Mouse (Mus musculus): Measurements from ENCODE around the gene Slc10a3. TPM values are rescaled to one million over a fixed set of nuclear protein-coding genes. Genes with fewer than 3 reads are reported as not detected.
"Not testable (repeated sequence)": the region's sequence is repeated elsewhere in the genome, so short reads cannot be mapped to it uniquely, and the experiment has no call there.

Gene Slc10a3
- polyA plus RNA-seq, 1 experiment from 2014 or later, result 8.5 TPM

DNA sequence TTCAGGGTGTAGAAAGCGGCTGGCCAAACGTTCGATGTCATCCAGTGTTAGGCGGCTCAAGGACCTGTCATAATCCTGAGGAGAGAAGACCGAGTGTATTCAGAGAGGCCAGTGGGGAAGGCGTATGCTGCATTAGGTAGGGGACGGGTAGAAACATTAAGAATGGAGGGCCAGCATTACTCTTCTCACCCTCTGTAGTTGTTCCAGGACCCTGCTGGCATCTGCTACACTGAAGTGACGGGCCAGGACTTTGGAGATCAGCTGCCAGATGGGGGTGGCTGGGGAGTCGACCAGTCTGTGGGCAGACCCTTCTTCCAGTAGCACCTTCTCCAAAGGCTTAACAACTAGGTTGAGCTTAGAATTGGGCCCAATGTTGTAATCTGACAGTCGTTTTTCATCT is 5.6 kb downstream of the Slc10a3 start:
- DNase-seq (ENCODE audit: low spot score, missing footprints), result peak; percentile 83
- peak overlapping the region; percentile 76 for H3K9ac ChIP-seq (ENCODE audit: low read length)
- peak overlapping the region; percentile 59 for H3K4me3 ChIP-seq (ENCODE audit: low read depth, low read length)
- WGBS, result 74% methylated on average over 10 of the region's 10 CpGs
- H3K9me3 ChIP-seq (ENCODE audit: control insufficient read depth, low read length), result no peaks in the 10 kb centered on the region
- H3K27ac ChIP-seq (ENCODE audit: low read depth, low read length), result no peak overlapping the region
- H3K36me3 ChIP-seq (ENCODE audit: control insufficient read depth, insufficient read depth, low read length), result no peaks in the 10 kb centered on the region
- peak overlapping the region; percentile 61 for H3K4me2 ChIP-seq
- H3K27me3 ChIP-seq (ENCODE audit: control insufficient read depth, insufficient read depth, low read length), result no peaks in the 10 kb centered on the region
- H3K4me1 ChIP-seq (ENCODE audit: control insufficient read depth, insufficient read depth, low read length), result peaks cover 6% of the 10 kb centered on the region
- ATAC-seq (ENCODE audit: low FRiP score), result no peak

DNA sequence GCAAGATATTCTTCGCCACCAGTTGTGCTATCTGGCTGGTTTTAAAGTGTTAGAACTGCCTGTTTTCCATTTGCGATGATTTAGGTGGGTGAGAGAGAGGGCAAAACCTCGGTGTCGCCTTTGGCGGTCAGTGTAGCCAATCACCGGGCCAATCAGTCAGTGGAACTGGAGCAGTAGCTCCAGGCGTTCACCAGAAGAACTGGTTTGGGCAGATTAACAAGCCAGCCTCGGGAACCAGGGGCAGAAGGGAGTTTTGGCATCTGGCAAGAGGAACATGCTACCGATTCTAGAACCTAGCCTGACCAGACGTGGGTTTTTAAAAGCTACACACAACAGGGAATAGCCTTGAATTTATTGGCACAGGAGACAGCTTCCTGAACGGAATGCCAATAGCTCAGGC is 14.0 kb downstream of the Slc10a3 start:
- WGBS, result 56% methylated on average over 11 of the region's 11 CpGs
- no peaks in the 10 kb centered on the region for H3K9me3 ChIP-seq (ENCODE audit: control insufficient read depth, low read length)
- DNase-seq (ENCODE audit: low spot score, missing footprints) (no peak), ATAC-seq (ENCODE audit: low FRiP score) (no peak)
- H3K9ac ChIP-seq (ENCODE audit: low read length), result no peak overlapping the region
- no peak overlapping the region for H3K4me3 ChIP-seq (ENCODE audit: low read depth, low read length)
- H3K4me2 ChIP-seq, result no peak overlapping the region
- H3K4me1 ChIP-seq (ENCODE audit: control insufficient read depth, insufficient read depth, low read length), result no peaks in the 10 kb centered on the region
- no peaks in the 10 kb centered on the region for H3K36me3 ChIP-seq (ENCODE audit: control insufficient read depth, insufficient read depth, low read length)
- H3K27ac ChIP-seq (ENCODE audit: low read depth, low read length), result no peak overlapping the region
- H3K27me3 ChIP-seq (ENCODE audit: control insufficient read depth, insufficient read depth, low read length), result no peaks in the 10 kb centered on the region

DNA sequence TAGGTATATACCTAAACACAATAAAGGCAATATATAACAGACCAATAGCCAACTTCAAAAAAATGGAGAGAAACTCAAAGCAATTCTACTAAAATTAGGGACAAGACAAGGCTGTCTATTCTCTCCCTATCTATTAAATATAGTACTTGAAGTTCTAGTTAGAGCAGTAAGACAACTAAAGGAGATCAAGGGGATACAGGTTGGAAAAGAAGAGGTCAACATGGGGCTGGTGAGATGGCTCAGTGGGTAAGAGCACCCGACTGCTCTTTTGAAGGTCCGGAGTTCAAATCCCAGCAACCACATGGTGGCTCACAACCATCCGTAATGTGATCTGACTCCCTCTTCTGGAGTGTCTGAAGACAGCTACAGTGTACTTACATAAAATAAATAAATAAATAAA is 16.1 kb downstream of the Slc10a3 start:
- H3K4me2 ChIP-seq; H3K27me3 ChIP-seq (ENCODE audit: control insufficient read depth, insufficient read depth, low read length); H3K4me3 ChIP-seq (ENCODE audit: low read depth, low read length); H3K4me1 ChIP-seq (ENCODE audit: control insufficient read depth, insufficient read depth, low read length); H3K9me3 ChIP-seq (ENCODE audit: control insufficient read depth, low read length); ATAC-seq (ENCODE audit: low FRiP score); H3K9ac ChIP-seq (ENCODE audit: low read length); DNase-seq (ENCODE audit: low spot score, missing footprints); H3K27ac ChIP-seq (ENCODE audit: low read depth, low read length); H3K36me3 ChIP-seq (ENCODE audit: control insufficient read depth, insufficient read depth, low read length): not testable (repeated sequence)
- 95% methylated on average over 2 of the region's 3 CpGs for WGBS

DNA sequence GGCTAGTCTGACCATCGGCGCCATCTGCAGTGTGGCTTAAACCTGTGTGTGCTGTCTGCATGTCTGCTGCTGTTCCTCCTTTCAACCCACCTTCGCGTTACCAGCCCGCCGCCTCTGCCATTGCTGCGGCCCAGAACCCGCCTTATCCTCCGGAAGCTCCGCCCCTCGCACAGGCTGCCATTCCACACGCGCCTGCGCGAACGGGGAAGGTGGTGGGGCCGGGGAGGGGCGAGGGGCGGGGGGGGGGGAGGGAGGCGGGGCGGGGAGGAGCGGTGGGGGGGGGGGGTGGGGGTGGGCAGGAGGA is 19.7 kb downstream of the Slc10a3 start, which contains the start of gene Lage3:
Gene Lage3, minus strand, starts transcription at position 152 of the 304 bp plus-strand sequence.
- ATAC-seq (ENCODE audit: low FRiP score) (peak; percentile 89), DNase-seq (ENCODE audit: low spot score, missing footprints) (peak; percentile 92)
- Histone ChIP-seq H3K4me2 (peak within 1 kb of the TSS; percentile 50), H3K9ac (ENCODE audit: low read length) (peak within 1 kb of the TSS; percentile 65), H3K9me3 (ENCODE audit: control insufficient read depth, low read length) (no peaks in the 10 kb centered on the region), H3K27me3 (ENCODE audit: control insufficient read depth, insufficient read depth, low read length) (no peaks in the 10 kb centered on the region), H3K27ac (ENCODE audit: low read depth, low read length) (no peak within 1 kb of the TSS), H3K4me3 (ENCODE audit: low read depth, low read length) (peak within 1 kb of the TSS; percentile 39), H3K4me1 (ENCODE audit: control insufficient read depth, insufficient read depth, low read length) (no peaks in the 10 kb centered on the region; the same call in 1 of the 2 replicates), H3K36me3 (ENCODE audit: control insufficient read depth, insufficient read depth, low read length) (no peaks in the 10 kb centered on the region)
- 11% methylated on average over 13 of the region's 22 CpGs for WGBS

DNA sequence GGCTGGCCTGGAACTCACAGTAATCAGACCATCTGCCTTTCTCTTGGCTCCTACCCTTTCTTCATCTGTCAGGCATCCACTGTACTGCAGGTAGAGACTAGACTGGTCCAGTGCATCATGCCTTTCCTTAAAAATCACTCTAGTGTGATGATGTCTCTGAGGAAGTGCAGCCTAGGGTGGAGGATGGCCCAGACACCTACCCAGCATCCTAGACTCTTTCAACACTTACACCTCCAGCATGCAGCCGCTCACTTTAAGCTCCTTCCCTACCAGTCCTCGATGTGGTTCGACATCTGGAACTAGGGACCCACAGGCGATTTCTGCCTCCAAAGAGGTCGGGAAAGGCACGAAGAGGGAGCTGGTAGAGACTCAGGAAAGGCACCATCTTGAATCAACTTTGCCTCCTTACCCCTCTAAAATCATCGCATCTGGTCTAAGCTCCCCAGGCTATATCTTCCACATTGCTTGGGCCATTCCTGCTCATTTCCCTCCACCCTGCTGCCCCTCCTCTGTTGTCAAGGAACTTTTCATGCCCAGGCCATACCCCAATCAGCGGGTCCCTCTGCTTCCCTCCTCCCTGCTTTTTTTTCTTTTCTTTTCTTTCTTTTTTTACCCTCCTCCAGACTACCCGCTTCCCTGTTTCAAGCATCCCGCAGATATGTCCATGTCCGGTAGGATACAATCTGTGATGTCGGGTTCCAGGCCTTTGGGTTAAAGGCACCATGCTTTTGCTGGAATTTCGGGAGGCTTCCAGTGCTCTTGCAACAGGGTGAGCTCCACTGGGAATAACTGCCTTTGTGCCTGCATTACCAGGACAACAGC is 20.3 kb downstream of the Slc10a3 start:
- H3K4me1 ChIP-seq (ENCODE audit: control insufficient read depth, insufficient read depth, low read length), result no peaks in the 10 kb centered on the region; the same call in 1 of the 2 replicates
- peak overlapping the region; percentile 39 for H3K4me3 ChIP-seq (ENCODE audit: low read depth, low read length)
- ATAC-seq (ENCODE audit: low FRiP score), result peak; percentile 30
- H3K9ac ChIP-seq (ENCODE audit: low read length), result peak overlapping the region; percentile 65
- H3K9me3 ChIP-seq (ENCODE audit: control insufficient read depth, low read length), result no peaks in the 10 kb centered on the region
- peak overlapping the region; percentile 50 for H3K4me2 ChIP-seq
- H3K27ac ChIP-seq (ENCODE audit: low read depth, low read length), result no peak overlapping the region
- H3K27me3 ChIP-seq (ENCODE audit: control insufficient read depth, insufficient read depth, low read length), result no peaks in the 10 kb centered on the region
- 36% methylated on average over 13 of the region's 13 CpGs for WGBS
- H3K36me3 ChIP-seq (ENCODE audit: control insufficient read depth, insufficient read depth, low read length), result no peaks in the 10 kb centered on the region
- no peak for DNase-seq (ENCODE audit: low spot score, missing footprints)

DNA sequence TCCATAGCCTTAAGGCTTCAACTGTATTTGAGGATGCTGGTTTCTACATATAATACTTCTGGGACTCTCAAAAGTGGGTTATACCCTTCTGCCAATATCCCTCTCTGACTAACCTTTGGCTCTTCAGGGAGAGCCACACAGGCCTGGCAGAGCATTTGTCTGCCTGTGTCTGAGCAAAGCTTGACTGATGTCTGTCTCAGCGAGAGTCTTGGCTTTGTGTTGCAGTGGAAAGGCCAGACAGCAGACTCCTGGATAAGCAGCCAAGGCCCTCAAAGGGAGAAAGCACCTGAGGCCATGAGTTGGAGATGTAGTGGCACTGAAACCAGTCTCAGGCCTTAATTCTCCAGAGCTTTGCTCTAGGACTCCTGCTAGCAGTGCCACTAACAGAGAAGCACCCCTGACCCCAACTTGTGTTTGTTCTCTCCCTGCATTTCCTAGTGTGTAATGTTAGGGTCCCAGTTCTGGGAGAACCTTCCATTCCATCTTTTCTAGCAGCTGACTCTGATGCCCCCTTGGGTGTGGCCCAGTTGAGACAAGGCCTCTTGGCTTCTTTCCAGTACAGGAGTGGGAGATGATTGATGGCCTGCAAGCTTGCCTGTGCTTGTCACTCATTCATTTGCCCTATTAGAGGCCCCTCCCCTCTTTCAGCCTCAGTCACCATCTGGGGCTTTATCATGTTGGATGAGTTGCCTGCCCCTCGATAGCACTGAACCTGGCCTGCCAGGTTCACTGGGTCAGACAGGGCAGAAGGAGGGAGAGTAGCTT is 42.8 kb downstream of the Slc10a3 start:
- H3K27me3 ChIP-seq (ENCODE audit: control insufficient read depth, insufficient read depth, low read length), result no peaks in the 10 kb centered on the region
- H3K9me3 ChIP-seq (ENCODE audit: control insufficient read depth, low read length), result no peaks in the 10 kb centered on the region
- ATAC-seq (ENCODE audit: low FRiP score) (no peak), DNase-seq (ENCODE audit: low spot score, missing footprints) (no peak)
- peak overlapping the region; percentile 71; the same call in 1 of the 2 replicates for H3K9ac ChIP-seq (ENCODE audit: low read length)
- H3K4me2 ChIP-seq, result peak overlapping the region; percentile 60
- no peak overlapping the region for H3K27ac ChIP-seq (ENCODE audit: low read depth, low read length)
- 56% methylated on average over 2 of the region's 2 CpGs for WGBS
- no peaks in the 10 kb centered on the region for H3K36me3 ChIP-seq (ENCODE audit: control insufficient read depth, insufficient read depth, low read length)
- peaks cover 8% of the 10 kb centered on the region; the same call in 1 of the 2 replicates for H3K4me1 ChIP-seq (ENCODE audit: control insufficient read depth, insufficient read depth, low read length)
- peak overlapping the region; percentile 43 for H3K4me3 ChIP-seq (ENCODE audit: low read depth, low read length)

DNA sequence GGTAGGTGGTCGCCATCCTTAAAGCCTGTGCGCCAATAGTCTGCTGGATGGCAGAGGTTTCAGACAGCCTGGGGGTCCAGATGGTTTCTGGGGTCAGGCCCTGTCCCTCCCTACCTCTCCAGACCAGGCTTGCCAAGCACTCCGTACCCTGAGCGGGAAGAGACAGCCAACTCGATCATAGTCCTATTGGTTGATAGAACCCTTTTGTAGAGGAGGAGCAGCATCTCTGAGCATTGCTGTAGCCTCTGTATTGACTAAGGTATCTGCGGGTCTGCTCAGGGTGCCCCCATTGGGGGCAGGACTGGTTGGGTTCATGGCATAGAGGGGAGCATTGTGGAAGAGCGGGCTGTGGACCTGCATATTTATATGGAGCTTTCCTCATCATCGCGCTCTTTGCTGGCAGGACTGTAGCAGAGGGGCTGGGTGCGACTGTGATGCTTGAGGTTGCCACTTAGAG is 43.9 kb downstream of the Slc10a3 start:
- H3K27me3 ChIP-seq (ENCODE audit: control insufficient read depth, insufficient read depth, low read length), result no peaks in the 10 kb centered on the region
- ATAC-seq (ENCODE audit: low FRiP score) (peak; percentile 68; the same call in 1 of the 2 replicates), DNase-seq (ENCODE audit: low spot score, missing footprints) (peak; percentile 85)
- WGBS, result 20% methylated on average over 9 of the region's 10 CpGs
- H3K9me3 ChIP-seq (ENCODE audit: control insufficient read depth, low read length), result no peaks in the 10 kb centered on the region
- no peaks in the 10 kb centered on the region for H3K36me3 ChIP-seq (ENCODE audit: control insufficient read depth, insufficient read depth, low read length)
- H3K4me2 ChIP-seq, result peak overlapping the region; percentile 60
- peak overlapping the region; percentile 43 for H3K4me3 ChIP-seq (ENCODE audit: low read depth, low read length)
- H3K4me1 ChIP-seq (ENCODE audit: control insufficient read depth, insufficient read depth, low read length), result peaks cover 8% of the 10 kb centered on the region; the same call in 1 of the 2 replicates
- H3K9ac ChIP-seq (ENCODE audit: low read length), result peak overlapping the region; percentile 71
- H3K27ac ChIP-seq (ENCODE audit: low read depth, low read length), result no peak overlapping the region; the same call in 1 of the 2 replicates

DNA sequence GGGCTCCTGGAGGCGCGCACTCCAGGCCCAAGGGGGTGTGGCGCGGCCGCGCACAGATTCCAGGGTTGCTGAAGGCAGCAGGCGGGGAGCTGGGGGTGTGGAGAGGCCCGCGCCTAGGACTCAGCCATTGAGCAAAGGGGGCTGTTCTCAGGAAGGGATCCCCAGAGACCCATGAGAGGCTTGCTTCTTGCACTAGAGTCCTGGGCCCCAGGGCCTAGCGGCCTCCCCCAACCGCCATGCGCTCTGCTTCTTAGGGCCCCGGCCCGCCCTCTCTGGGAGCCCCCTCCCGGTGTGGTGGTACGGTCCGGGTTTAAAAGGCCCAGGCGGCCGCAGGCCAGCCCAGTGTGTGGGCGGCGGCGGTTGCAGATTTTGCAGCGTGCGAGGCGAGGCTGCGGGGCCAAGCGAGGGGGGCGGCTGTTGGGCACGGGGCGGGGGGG is 44.4 kb downstream of the Slc10a3 start, which contains the start of gene Plxna3:
Gene Plxna3, plus strand, starts transcription at position 342 of the 437 bp plus-strand sequence.
- H3K27me3 ChIP-seq (ENCODE audit: control insufficient read depth, insufficient read depth, low read length), result no peaks in the 10 kb centered on the region
- H3K27ac ChIP-seq (ENCODE audit: low read depth, low read length), result peak within 1 kb of the TSS; percentile 73
- no peaks in the 10 kb centered on the region for H3K9me3 ChIP-seq (ENCODE audit: control insufficient read depth, low read length)
- peaks cover 8% of the 10 kb centered on the region; the same call in 1 of the 2 replicates for H3K4me1 ChIP-seq (ENCODE audit: control insufficient read depth, insufficient read depth, low read length)
- peak; percentile 95 for ATAC-seq (ENCODE audit: low FRiP score)
- peak within 1 kb of the TSS; percentile 60 for H3K4me2 ChIP-seq
- peak within 1 kb of the TSS; percentile 43 for H3K4me3 ChIP-seq (ENCODE audit: low read depth, low read length)
- no peaks in the 10 kb centered on the region for H3K36me3 ChIP-seq (ENCODE audit: control insufficient read depth, insufficient read depth, low read length)
- 17% methylated on average over 14 of the region's 30 CpGs for WGBS
- H3K9ac ChIP-seq (ENCODE audit: low read length), result peak within 1 kb of the TSS; percentile 71
- DNase-seq (ENCODE audit: low spot score, missing footprints), result peak; percentile 96
